Mouse (Mus musculus) kidney, adult 2 months (tissue): ENCODE measurements around the gene Zfp511.

Experiments
- CTCF ChIP-seq: fragments of 200-500 bp; conservative IDR thresholded peaks from 2 replicates; pipeline ENCODE4 v1.5.1; 2011; ENCODE audit warnings: low read depth, mild to moderate bottlenecking, control low read depth, low read length, moderate library complexity, mixed read lengths; ENCODE audit not compliant: insufficient read depth, insufficient read length
- POLR2A ChIP-seq: fragments of 200-500 bp; IDR thresholded peaks from one replicate; pipeline ENCODE4 v1.6.1; 2011; ENCODE audit warnings: low read depth, low read length, control low read depth

DNA sequence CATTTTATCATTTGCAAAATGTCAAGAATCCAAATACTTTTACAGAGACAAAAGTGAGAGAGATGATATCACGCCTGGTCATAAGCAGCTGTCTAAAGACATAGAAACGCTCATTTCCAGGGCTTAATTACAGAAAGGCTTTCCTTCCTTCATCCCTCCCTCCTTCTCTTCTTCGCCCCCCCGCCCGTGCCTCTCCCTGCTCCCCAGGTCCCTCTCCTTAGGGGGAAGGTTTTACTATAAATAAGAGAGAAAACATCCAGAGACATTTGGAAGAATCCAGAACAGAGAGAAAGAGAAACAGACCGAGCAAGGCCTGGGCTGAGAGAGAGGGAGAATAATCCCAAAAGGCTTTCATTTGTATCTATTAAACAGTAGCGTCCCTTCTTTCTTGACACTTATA is 735 bp upstream of the Zfp511 start:
- TF ChIP-seq CTCF (no peak), POLR2A (no peak)
